Mouse (Mus musculus): ENCODE measurements around the gene Tmem270.
A peak's percentile ranks its signal among the peaks of the same experiment; 100 is the strongest.

Tmem270 gene

DNA sequence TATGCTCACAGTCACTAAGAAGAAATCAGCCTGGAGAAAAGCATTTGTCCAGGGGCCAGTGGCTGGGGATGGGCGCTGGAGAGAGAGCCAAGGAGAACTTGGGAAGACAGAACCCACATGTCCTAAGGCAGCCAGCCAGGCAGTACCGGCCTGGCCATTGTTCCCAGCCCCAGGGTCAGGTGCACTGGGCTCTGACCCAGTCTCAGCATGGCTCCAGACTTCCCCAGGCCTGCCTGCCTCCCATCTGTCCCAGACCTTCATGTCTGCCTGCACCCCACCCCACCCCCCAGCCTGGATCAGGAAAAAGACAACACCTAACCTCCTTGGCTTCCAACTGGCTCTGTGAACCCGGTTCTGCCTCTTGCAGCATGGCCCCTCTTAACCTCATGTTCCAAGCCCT, 23.5 kb downstream of the Tmem270 start:
- DNase-seq (ENCODE audit: low spot score), result peak; percentile 43

DNA sequence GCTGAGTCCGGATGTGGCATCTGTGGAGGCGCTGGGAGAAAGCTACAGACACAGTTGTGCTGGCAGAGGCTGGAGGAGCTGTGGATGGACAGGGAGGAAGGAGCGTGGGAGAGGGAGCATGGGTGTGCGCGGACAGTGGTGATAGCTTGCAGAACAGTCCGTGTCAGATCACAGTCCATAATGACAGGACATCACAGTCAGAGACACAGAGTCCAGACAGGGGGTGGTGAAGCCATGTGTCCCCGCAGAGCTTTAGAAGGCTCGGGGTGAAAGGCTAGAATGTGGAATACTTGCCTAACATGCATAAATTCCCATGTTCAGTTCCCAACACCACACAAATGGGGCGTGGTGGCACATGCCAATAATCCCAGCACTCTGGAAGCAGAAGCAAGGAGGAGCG, 29.7 kb downstream of the Tmem270 start:
- DNase-seq (ENCODE audit: low spot score), result no peak

DNA sequence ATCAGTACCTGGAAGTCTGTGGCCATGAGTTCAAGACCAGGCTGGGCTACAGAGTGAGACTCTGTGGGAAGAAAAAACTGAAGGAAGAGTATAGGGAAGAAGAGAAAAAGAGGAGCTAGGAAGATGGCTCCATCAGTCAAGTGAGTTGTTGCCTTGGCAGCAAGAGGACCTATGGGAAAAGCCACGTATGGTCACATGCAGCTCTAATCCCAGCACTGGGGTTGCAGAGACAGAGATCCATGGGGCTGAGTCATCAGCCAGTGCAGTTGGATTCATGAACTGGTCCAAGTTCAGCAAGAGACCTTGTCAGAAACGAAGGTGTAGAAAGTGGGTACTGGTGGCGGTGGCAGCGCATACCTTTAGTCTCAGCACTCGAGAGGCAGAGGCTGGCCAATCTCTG, 31.3 kb downstream of the Tmem270 start:
- no peak for DNase-seq (ENCODE audit: low spot score)

DNA sequence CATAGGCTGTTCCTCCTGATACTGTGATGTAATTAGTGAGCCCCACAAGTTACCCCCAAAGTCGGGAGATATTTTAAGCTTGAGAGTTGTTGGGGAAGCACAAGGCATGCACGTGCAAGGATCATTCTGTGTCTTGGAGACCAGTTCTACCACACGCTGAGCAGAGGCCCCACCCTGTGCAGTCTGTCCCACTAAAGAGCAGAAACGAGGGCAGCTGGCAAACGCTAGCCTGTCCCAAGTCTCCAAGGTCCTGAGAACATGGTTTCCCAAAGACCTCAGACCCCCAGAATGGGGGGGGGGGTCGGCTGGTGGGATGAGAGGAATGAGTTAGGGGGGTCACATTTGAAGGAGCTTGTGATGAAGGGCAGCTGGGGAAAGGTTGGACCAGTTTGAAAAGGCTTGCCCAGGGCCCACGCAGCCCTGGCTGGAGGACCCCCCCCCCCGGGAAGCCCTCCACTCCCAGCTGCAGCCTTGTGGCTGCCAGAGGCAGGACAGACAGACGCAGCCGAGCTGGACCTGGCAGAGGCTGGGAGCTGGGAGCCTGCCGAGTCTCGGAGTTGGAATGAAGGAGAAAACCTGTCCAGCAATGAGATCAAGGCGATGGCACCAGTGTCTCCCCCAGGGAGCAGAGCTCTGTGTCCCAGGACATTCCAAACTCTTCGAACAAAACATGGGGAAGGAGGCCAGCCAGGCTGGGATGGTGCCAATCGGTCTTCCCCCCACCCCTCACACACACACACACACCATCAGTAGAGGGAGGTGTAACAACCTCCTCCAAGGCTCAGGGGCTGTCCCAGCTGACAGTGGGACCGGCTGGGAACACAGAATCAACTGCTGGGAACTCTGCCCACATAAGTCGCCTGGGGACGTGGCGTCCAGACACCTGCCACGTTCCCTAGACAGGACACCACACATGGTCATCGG, 32.3 kb downstream of the Tmem270 start:
- DNase-seq (ENCODE audit: low spot score), result peak; percentile 77

DNA sequence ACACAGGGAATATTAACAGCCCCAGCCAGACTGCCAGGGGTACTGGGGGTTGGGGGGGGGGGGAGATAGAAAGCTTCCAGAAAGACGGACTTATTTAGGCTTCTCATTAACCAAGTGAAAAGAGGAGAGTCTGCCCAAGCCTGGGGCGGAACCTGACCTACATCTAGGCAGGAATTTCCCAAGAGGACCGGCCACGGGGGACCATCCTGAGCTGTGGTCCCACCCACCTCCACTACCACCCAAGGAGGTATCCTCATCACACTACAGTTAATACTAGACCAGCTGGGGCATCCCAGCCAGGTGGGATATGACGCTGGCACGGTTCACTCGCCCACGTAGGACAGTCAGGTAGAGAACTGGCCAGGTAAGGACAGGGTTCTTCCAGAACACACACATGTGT, 33.5 kb downstream of the Tmem270 start:
- DNase-seq (ENCODE audit: low spot score), result no peak

DNA sequence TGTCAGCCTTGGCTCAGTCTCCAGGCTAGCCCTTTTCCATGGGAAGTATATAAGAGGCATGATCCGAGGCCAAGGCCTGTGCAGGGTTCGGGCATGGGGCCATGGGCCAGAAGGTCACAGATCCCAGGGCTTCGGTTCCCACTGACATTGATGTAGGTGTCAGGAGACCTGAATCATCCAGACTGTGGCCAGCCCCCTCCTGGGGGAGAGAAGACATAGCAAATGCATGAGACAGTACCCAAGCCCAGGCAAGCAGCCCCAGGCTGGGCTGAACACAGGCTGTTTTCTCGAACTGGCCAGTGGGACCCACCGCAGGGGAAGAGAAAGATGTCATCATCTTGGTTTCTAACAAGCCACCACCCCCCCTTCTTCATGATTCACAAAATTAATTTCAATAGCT, 33.9 kb downstream of the Tmem270 start:
- no peak for DNase-seq (ENCODE audit: low spot score)

DNA sequence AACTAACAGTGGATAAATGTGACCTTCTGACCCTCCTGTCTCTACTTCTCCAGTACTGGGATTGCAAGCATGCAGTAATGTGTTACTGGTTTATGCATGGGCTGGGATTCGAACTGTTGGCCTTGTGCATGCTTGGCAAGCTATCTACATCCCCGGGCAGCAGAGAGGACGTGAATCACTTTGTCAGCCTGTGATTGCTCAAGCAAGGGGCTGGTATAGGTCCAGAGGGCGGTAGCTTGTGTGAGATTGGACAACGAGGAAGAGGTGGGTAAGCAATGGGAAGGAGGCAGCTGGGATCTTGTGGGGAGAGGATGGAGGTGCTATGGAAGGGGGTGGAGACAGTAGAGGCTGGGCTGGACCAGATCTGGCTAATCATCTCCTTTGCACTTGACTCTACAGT, 38.0 kb downstream of the Tmem270 start:
- DNase-seq (ENCODE audit: low spot score), result no peak

DNA sequence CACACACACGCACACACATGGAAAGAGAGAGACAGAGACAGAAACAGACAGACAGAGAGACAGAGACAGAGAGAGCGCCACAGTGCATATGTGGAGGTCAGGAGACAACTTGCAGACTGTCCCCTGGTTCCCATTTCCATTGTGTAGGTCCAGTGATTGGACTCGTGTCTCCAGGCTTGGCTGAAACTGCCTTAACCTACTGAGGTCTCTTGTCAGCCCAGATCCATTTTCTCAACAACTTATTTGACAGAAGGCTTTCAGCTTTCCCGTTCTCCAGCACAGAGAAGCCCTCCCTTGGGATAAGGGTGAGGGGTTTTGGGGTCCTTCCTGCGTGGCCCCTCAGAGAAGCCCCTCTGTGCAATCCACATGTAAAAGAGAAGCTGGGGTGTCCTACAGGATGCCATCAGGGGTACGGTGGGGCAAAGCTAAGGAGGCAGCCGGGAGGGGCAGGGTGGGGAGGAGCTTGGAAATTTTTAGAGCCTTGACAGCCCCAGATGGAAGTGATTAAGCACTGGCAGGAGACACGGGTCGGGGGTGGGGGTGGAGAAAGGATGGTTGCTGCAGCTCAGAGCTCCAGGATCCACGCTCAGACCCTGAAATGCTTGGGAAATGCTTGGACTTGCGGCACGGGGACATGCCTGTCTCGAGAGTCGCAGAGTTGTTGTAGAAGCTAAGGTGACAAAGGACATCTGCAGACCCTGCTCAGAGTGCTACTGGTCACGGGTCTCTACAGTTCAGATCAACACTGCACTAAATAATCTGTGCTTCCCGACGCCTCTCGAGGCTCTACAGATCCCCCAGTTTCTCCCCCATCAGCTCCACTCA, 39.0 kb downstream of the Tmem270 start:
- no peak for DNase-seq (ENCODE audit: low spot score)

DNA sequence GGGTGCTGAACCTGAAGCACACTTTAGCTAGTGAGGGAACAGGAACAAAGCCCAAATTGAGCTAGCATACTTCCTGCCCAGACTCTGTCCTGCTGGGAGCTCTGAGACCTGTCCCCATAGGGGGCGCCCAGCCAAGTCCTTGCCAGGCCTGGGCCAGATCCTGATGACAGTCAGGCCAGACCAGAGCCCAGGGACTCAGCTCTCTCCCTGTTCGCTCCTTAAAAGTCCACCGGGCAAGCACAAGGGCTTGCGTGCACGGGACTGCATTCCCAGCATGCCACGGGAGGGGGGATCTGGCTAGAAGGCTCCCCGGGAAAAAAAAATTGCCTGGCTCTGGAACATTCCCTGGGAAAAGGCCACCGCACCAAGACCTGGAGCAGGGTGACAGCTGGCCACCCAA, 41.4 kb downstream of the Tmem270 start:
- DNase-seq (ENCODE audit: low spot score), result peak; percentile 19

DNA sequence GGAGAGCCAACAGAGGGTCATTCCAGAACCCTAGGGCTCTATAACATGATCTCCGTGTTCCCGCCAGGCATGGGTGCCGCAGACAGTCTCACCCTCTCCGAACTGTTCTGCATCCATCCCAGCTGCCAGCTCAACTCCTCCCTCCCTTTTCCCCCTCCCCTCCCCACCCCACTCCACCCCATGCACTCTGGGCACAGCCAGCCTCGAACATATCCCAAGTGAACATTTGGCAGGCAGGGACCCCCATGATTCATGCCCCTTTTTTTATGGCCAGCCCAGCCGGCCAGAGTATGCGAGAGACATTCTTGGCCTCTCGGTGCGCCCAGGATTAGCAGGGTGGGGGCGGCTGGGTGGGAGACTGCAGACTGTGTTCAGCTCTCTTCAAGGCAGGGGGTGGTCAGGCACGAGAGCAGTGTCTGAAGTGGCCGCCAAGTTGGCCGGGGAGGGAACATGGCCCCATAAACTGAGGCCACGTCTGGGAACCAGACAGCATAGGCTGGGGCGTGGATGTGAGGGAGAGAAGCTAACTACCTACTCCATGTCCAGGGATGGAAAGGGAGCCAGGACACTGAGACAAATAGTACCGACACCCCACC, 44.5 kb downstream of the Tmem270 start:
- DNase-seq (ENCODE audit: low spot score), result no peak

DNA sequence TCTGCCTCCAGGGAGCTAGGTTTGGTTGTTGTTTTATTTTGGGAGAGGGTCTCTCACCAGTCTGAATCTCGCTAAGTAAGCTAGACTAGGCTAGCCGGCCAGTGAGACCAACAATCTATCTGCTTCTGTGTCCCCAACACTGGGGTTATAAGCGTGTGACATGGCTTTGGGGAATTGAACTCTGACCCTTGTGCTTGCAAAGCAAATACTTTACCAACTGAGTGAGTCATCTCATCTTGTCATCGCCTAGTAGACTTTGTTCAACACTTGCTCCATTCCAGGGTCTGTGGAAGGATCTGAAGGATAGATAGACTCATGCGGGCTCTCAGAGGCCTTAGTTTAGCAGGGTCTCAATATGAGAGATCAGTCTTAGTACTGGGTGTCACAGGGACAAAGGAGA, 47.3 kb downstream of the Tmem270 start:
- no peak for DNase-seq (ENCODE audit: low spot score)

DNA sequence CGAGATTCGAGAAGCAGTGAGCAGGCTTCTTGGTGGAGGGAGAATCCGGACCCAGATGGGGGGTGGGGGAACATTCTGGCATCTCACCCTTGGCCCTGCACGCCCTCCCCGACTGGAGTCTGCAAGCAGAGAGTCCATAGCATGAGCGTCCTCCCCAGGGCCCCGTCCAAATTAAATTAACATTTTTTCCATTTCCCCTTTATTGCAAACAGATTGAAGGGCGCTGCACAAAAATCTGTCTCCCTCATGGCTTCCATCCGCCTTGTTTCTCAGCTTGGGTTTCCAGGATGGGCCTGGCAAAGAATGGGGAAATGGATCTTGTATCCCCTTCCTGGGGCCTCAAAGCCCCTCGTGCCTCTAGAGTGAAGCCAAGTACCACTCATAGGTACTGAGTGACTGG, 48.2 kb downstream of the Tmem270 start:
- no peak for DNase-seq (ENCODE audit: low spot score)

DNA sequence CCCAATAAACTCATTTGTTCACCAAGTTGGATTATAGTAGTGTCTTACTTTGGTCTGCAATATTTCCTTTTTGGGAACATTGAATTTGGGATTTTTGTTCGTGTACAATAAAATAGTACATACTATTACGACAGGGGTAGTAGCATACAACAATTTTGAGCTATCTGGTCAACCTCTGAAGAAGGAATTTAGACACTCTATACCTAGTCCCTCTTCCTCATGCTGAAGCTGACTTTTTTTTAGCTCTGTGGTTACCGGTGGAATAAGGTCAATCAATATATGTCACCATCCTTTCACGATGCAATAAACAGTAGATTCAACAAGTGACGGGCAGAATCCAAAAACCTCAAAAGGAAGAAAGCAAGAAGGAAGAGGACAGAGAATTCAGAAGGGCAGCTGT, 53.7 kb downstream of the Tmem270 start:
- DNase-seq (ENCODE audit: low spot score), result no peak
